Mouse (Mus musculus) lung, adult 2 months (tissue): ENCODE data around the gene Gm49601. TPM values are rescaled to one million over a fixed set of nuclear protein-coding genes. Genes with fewer than 3 reads are reported as not detected.

Experiments
- DNase-seq: peaks from one replicate; pipeline ENCODE4 v3.0.0; 2022
- H3K4me1 ChIP-seq: fragments of 200-500 bp; 2 replicates; pipeline ENCODE4 v1.6.1; 2011; ENCODE audit warnings: low read length; ENCODE audit not compliant: control insufficient read depth, insufficient read depth
- H3K4me3 ChIP-seq: fragments of 200-500 bp; replicated peaks from 2 replicates; pipeline ENCODE3; 2011; ENCODE audit warnings: low read depth, mild to moderate bottlenecking, control low read depth, low read length; ENCODE audit errors: extremely low read depth
- CTCF ChIP-seq: fragments of 200-500 bp; IDR thresholded peaks from 2 replicates; pipeline ENCODE4 v1.5.1; 2011; ENCODE audit warnings: mild to moderate bottlenecking, low read length, control low read depth; ENCODE audit not compliant: insufficient read depth
- POLR2A ChIP-seq: fragments of 200-500 bp; IDR thresholded peaks from 2 replicates; pipeline ENCODE4 v1.6.1; 2011; ENCODE audit warnings: low read depth, mild to moderate bottlenecking, control low read depth, low read length, borderline replicate concordance; ENCODE audit errors: extremely low read depth
- WGBS: fragments of 180-500 bp; shearing (Covaris S2); methylation state at CpG from one replicate; pipeline ENCODE4 v1.1.7; 2018; 5-methylcytosine and 5-hydroxymethylcytosine counted together
- polyA plus RNA-seq: library from polyadenylated mRNA; depleted of rRNA; stranded (reverse); fragments of >200 nt; gene quantifications from 2 replicates; pipeline ENCODE4 v1.2.3, GENCODE M21; 2012; rRNA removed

Gm49601 gene
- polyA plus RNA-seq, 1 experiment, result 9.4 TPM

GRCm38 (mm10) chr16:18580389-18580788 is 45.8 kb downstream of the Gm49601 start:
- Histone ChIP-seq H3K4me3 (no peak overlapping the region), H3K4me1 (peaks cover 3% of the 10 kb centered on the region)
- no peak for TF ChIP-seq CTCF
- TF ChIP-seq POLR2A, result no peak
- whole genome bisulfite sequencing, result 57% methylated on average over 2 of the region's 2 CpGs
- DNase-seq, result no peak

- WGBS, result 67% methylated on average over 5 of the region's 5 CpGs
- H3K4me1 ChIP-seq, result peaks cover 3% of the 10 kb centered on the region
- DNase-seq, result no peak
- no peak overlapping the region for H3K4me3 ChIP-seq
- TF ChIP-seq CTCF (no peak), POLR2A (no peak)
These were observed 48.5 kb downstream of the Gm49601 start for GRCm38 (mm10) chr16:18577599-18578160.

- 49% methylated on average over 3 of the region's 3 CpGs for WGBS
- no peak for DNase-seq
- TF ChIP-seq CTCF (no peak), POLR2A (no peak)
- Histone ChIP-seq H3K4me3 (no peak overlapping the region), H3K4me1 (peaks cover 3% of the 10 kb centered on the region)
These were observed 49.2 kb downstream of the Gm49601 start for GRCm38 (mm10) chr16:18577071-18577470.

- DNase-seq, result no peak
- no peak for TF ChIP-seq CTCF
- TF ChIP-seq POLR2A, result no peak
- Histone ChIP-seq H3K4me1 (no peaks in the 10 kb centered on the region), H3K4me3 (no peak overlapping the region)
- 60% methylated on average over 8 of the region's 8 CpGs for WGBS
These were observed 52.0 kb downstream of the Gm49601 start for GRCm38 (mm10) chr16:18574196-18574595.

Other genes with a start within 250 kb of the Gm49601 start
- 11.7 and 19.4 TPM in 2 replicates for gene Txnrd2, start 200.0 kb downstream of the Gm49601 start, polyA plus RNA-seq
- 159 and 171 TPM in 2 replicates for gene Comt, start 199.6 kb downstream of the Gm49601 start, polyA plus RNA-seq
- gene Gnb1l, start 127.7 kb downstream of the Gm49601 start, polyA plus RNA-seq, result 9.4 and 11.3 TPM in 2 replicates
- gene Rtl10, start 127.5 kb downstream of the Gm49601 start, polyA plus RNA-seq, result 5.9 and 6.5 TPM in 2 replicates
- 32.5 and 38.4 TPM in 2 replicates for gene Tbx1, start 35.8 kb downstream of the Gm49601 start, polyA plus RNA-seq
- gene Gp1bb, start 4.0 kb downstream of the Gm49601 start, polyA plus RNA-seq, result 9.7 and 15.5 TPM in 2 replicates
- 9.0 and 22.0 TPM in 2 replicates for gene Sept5, start 3.5 kb upstream of the Gm49601 start, polyA plus RNA-seq
- 753 and 874 TPM in 2 replicates for gene Cldn5, start 150.4 kb upstream of the Gm49601 start, polyA plus RNA-seq
- 23.1 and 39.3 TPM in 2 replicates for gene Ufd1, start 185.4 kb upstream of the Gm49601 start, polyA plus RNA-seq
- 3.3 and 3.5 TPM in 2 replicates for gene Cdc45, start 185.6 kb upstream of the Gm49601 start, polyA plus RNA-seq
- 37.4 and 46.3 TPM in 2 replicates for gene 2510002D24Rik, start 210.2 kb upstream of the Gm49601 start, polyA plus RNA-seq
- gene Gm28539, start 210.2 kb upstream of the Gm49601 start, polyA plus RNA-seq, result 1.8 and 4.4 TPM in 2 replicates